Mouse (Mus musculus): ENCODE results near the gene Rxra.

Rxra gene

DNA sequence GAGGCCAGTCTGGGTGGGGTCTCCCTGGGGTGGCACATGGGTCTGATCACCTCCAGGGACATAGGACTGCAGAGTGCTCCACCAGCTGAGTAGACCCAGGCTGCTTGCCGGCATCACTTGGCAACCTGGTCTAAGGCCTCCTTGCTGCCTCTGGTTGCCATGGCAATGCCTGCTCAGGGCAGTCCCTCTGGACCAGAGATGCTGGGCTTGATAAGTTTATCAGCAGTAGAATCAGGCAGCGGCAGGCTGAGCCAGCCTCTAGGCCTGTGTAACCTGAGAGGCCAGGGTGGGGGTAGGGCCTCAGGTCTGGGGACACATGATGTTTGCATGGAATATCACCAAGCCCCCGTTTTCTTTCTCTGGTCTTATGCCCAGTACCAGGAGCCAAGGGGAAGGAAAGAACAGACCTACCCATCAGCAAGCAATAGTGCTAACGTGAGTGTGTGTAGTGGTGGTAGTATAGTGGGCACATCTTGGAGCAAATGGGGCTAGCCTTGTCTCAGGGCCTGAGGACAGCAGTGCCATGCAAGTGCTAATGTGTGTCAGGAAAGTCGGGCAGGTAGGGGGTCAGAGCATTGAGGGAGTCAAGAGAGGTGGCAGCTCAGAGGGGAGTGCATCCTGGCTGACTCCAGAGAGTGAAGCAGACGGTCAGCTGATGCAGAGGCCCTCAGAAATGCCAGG, 88.2 kb downstream of the Rxra start:
- WGBS = 42% methylated on average over 6 of the region's 6 CpGs

GRCm38 (mm10) chr2:27764937-27765319, 88.7 kb downstream of the Rxra start:
- WGBS = 36% methylated on average over 3 of the region's 3 CpGs

GRCm38 (mm10) chr2:27767773-27768172, 91.5 kb downstream of the Rxra start:
- 72% methylated on average over 7 of the region's 7 CpGs for WGBS

GRCm38 (mm10) chr2:27769701-27770100, 93.5 kb downstream of the Rxra start:
- whole genome bisulfite sequencing = 34% methylated on average over 5 of the region's 5 CpGs

- 2% methylated on average over 4 of the region's 4 CpGs for WGBS
These were observed 94.0 kb downstream of the Rxra start for GRCm38 (mm10) chr2:27770205-27770604.

DNA sequence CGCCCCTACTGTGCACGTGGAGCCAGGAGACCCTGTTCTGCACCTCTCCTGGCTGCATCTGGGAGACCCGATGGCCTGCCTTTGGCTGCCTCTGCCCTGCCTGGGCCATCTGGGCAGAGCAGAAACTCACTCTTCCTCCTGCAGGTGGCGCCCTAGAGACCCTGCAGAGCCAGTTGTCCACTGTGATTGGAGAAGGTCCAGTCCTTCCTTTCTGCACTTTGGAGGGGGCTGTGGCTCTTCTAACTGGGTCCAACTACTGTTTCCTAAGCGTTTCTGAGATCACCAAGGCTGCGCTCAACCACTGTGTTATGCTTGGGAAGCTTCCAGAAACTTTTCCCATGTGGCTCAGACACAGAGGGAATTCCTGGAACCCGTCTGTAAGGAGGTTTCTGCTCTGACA, 95.7 kb downstream of the Rxra start:
- 22% methylated on average over 7 of the region's 7 CpGs for WGBS

- 92% methylated on average over 7 of the region's 7 CpGs for WGBS
These were observed 96.7 kb downstream of the Rxra start for GRCm38 (mm10) chr2:27772841-27773388.

GRCm38 (mm10) chr2:27773980-27774730, 97.9 kb downstream of the Rxra start:
- WGBS = 73% methylated on average over 24 of the region's 24 CpGs

GRCm38 (mm10) chr2:27775006-27775405, 98.8 kb downstream of the Rxra start:
- WGBS = 95% methylated on average over 10 of the region's 10 CpGs

GRCm38 (mm10) chr2:27775625-27776024, 99.4 kb downstream of the Rxra start:
- 76% methylated on average over 5 of the region's 5 CpGs for WGBS

GRCm38 (mm10) chr2:27777756-27778155, 101.5 kb downstream of the Rxra start:
- 84% methylated on average over 2 of the region's 2 CpGs for WGBS

DNA sequence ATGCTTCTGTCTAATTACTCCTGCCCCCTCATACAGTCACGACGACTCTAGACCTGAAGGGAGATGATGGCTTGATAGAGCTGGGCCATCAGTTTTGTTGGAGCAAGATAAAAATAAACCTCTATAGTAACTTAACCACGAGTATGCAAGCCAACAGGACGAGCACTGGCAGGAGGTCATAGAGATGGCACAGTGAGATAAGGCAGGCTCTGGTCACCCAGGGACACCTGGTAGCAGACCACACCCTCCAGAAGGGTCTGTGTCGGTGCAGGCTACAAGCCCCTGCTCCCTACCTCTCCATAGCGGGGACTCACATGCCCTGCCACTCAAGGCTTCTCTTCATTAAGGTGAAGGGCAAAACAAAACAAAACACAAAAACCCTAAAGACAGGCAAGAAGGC, 102.0 kb downstream of the Rxra start:
- 82% methylated on average over 6 of the region's 6 CpGs for WGBS

- WGBS = 83% methylated on average over 9 of the region's 9 CpGs
These were observed 103.1 kb downstream of the Rxra start for GRCm38 (mm10) chr2:27779291-27779866.

GRCm38 (mm10) chr2:27780162-27780561, 103.9 kb downstream of the Rxra start:
- WGBS = 82% methylated on average over 7 of the region's 7 CpGs

DNA sequence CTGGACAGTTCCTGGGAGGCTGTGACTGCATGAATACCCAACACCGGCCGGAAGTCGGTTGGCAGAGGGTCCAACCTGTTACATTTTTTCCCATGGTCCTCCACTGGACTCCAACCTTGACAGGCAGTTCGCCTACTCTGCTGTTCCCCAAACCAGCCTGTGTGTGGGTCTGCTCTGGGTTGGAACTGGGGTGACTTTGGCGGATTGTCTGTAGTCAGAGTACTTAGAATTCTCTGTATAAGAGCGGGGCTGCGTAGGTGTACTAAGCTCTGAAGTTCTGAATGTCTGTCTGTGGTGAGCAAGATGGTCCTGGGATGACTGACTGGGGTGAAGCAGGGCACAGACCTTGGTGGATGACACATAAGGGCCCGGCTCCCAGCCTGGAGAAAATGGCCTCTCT, 109.1 kb downstream of the Rxra start:
- 73% methylated on average over 8 of the region's 8 CpGs for WGBS

GRCm38 (mm10) chr2:27785973-27786417, 109.8 kb downstream of the Rxra start:
- 49% methylated on average over 6 of the region's 6 CpGs for WGBS

GRCm38 (mm10) chr2:27791571-27791970, 115.3 kb downstream of the Rxra start:
- 87% methylated on average over 4 of the region's 4 CpGs for WGBS

- WGBS = 75% methylated on average over 4 of the region's 4 CpGs
These were observed 122.8 kb downstream of the Rxra start for GRCm38 (mm10) chr2:27799018-27799417.

GRCm38 (mm10) chr2:27801041-27801440, 124.8 kb downstream of the Rxra start:
- 95% methylated on average over 2 of the region's 2 CpGs for WGBS

DNA sequence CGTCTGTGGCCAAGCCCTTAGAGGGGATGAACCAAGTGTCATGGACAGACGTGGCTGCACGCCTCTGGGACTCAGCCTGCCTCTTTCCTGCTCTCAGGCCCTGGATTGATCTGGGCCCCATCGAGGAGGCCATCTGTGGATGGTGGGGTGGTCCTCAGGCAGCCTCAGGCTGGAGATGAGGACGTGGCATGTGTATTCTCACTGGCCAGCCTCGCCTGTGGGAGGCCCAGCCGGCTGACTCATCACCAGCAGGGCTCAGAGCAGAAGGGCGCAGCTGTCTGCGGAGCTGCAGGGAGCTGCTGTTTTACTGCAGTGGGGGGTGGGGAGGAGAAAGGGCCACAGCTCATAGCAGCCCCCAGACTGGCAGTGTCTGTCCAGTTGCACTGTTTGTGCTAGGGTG, 126.3 kb downstream of the Rxra start:
- WGBS = 41% methylated on average over 9 of the region's 9 CpGs

DNA sequence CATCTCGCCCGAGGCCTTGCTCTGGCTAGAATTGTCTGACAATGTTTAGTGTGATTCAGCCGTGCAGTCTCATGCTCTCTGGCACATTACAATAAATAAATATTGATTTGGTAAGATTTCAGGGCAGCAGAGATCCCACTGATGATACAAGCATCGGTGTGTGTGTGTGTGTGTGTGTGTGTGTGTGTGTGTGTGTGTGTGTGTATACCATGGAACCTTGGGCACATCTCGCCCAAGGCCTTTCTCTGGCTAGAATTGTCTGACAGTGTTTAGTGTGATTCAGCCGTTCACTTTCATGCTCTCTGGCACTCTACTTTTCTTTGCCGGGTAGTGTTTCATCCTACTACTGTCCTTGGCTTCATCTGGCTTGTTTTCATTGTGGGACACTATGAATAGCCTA, 130.5 kb downstream of the Rxra start:
- WGBS = 86% methylated on average over 7 of the region's 7 CpGs

GRCm38 (mm10) chr2:27807684-27808083, 131.4 kb downstream of the Rxra start:
- WGBS = 90% methylated on average over 3 of the region's 3 CpGs

GRCm38 (mm10) chr2:27809897-27810296, 133.7 kb downstream of the Rxra start:
- WGBS = 96% methylated on average over 4 of the region's 4 CpGs

All from cerebral cortex, adult 2 months (tissue).